Mouse (Mus musculus) liver, adult (tissue): ENCODE data around the gene Fbxl19.

Experiments
- GATA4 ChIP-seq: IDR thresholded peaks from 2 replicates; pipeline ENCODE4 v1.6.1; 2014; ENCODE audit warnings: mild to moderate bottlenecking, low read length; ENCODE audit not compliant: insufficient replicate concordance

Fbxl19 gene

GRCm38 (mm10) chr7:127752069-127752468, 7.7 kb downstream of the Fbxl19 start:
- no peak for TF ChIP-seq GATA4

DNA sequence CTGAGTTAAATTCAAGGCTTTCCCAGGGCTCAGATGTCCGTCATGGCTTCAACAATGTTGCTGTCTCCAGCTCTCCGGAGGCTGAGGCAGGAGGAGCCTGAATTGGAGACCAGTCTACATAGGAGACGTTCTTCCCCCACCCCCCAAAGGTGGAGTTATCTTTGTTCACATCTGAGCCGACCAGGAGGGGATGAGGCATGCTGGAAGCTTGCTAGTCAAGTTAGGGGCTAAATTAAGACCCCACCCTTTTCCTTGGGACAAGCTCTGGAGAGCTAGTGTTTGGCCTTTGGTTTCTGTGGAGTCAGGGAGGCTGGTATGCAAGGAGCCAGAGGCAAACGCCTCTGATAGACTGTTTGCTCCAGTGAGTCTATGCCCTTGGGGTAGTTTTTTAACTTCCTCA, 8.8 kb downstream of the Fbxl19 start:
- no peak for TF ChIP-seq GATA4

DNA sequence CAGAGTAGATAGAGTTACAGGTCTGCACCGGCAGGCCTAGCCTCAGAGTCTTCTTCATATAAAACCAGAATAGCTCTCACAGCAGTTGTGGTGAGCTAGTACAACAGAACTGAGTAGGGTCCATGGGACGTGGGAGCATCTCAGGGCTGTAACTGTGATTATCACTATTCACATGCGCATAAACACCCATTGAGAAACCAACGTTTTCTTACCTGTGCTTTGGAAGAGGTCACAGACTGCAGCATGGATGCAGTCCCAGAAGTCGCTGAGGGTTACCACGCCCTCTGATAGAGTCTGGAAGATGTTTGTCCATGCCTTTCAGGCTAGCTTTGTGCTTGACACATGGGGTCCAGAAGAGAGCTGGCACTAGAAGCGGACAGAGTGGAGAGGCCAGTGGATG, 9.4 kb downstream of the Fbxl19 start:
- TF ChIP-seq GATA4: no peak

GRCm38 (mm10) chr7:127759716-127760115, 15.4 kb downstream of the Fbxl19 start:
- TF ChIP-seq GATA4: no peak

GRCm38 (mm10) chr7:127760478-127760877, 16.1 kb downstream of the Fbxl19 start:
- no peak for TF ChIP-seq GATA4

DNA sequence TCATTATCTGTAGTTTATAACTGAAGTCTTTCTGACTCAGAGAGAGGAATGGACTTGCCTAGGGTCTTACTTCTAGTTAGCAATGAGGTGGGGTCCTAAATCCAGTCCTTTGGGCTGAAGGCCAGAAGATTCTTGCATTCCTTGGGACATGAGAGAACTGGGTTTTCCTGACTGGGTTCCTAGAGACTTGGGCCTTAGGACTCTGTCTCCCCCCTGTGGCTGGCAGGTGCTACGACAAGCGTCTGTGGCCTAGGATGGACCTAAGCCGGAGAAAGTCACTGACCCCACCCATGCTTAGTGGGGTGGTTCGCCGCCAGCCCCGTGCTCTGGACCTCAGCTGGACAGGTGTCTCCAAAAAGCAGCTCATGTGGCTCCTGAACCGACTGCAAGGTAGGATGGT, 16.7 kb downstream of the Fbxl19 start:
- TF ChIP-seq GATA4: no peak

- no peak for TF ChIP-seq GATA4
Observed at GRCm38 (mm10) chr7:127763642-127764041, 19.3 kb downstream of the Fbxl19 start.

DNA sequence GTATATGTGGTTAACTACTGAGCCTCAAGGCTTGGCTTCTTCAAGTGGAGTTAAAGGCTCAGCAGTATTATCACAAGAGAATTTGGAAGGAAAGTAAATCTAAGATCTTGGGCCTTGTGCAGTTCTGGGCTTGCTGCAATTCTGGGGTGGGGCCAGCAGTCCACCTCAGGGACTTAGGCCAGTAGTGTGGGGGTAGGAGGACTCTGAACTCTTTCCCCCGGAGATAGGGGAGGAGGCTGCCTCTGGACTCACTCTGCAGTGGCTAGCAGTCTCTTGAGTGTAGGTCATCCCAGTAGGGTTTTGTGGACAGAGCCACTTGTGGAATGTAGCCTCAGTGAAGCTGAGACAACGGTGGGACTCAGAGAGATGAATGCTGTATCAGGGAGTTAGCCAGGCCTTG, 21.4 kb downstream of the Fbxl19 start:
- no peak for TF ChIP-seq GATA4

DNA sequence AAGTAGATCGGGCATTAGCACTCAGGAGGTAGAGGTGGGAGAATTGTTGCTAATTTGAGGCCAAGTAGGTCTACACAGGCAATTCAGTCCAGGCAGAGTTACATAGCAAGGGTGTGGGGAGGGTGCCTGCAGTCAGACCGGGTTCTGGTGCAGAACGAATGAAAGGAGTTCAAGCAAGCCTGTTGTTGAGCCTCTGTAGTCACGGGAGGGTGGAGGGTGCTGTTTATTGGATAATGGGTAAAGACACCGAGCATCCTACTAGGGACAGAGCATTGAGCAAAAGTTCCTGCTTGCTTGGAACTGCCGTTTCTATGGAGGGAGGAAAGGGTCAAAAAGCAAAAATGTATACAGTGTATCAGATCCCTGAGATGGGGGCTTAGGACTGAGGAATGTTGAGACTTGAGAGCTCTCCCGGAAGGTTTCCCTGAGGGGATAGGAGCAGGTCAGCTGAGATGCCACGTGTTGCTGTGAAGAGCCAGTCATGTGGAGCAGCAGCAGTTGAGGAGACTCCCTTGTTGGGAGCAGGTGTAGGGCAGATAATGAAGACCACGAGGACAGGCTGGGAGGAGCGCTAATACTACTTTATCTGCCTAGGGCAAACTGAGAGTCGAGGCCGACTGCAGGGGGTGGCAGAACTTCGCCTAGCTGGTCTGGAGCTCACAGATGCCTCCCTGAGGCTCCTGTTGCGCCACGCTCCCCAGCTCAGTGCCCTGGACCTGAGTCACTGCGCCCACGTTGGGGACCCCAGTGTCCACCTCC, 22.7 kb downstream of the Fbxl19 start:
- no peak for TF ChIP-seq GATA4

DNA sequence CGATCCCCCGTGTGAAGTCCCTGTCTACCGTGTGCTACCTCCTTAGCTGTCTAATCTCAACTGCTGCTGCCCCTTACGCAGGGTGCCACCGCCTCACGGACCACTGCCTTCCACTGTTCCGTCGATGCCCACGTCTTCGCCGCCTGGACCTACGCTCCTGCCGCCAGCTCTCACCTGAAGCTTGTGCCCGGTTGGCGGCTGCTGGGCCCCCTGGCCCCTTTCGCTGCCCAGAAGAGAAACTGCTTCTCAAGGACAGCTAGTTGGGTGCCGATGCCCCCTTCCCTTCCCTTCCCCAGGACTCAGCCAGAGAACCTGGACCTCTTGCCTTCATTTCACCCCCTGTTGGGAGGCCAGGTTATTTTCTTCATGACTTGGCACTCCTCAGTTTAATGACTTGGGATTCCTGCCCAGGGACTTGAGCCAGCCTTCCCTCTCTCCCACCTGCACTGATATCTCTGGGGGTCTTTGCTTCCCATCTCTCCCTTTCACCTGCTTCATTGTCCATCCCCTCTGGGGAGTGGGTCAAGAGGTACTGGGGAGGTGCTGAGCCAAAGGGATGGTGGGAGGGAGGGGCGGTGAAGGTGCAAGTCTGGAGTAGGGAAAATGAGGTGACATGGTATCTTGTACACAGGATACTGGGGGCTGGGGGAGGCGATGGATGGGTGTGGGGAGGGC, 23.5 kb downstream of the Fbxl19 start:
- TF ChIP-seq GATA4: no peak

- TF ChIP-seq GATA4: no peak
Observed at GRCm38 (mm10) chr7:127768346-127768996, 24.1 kb downstream of the Fbxl19 start.

DNA sequence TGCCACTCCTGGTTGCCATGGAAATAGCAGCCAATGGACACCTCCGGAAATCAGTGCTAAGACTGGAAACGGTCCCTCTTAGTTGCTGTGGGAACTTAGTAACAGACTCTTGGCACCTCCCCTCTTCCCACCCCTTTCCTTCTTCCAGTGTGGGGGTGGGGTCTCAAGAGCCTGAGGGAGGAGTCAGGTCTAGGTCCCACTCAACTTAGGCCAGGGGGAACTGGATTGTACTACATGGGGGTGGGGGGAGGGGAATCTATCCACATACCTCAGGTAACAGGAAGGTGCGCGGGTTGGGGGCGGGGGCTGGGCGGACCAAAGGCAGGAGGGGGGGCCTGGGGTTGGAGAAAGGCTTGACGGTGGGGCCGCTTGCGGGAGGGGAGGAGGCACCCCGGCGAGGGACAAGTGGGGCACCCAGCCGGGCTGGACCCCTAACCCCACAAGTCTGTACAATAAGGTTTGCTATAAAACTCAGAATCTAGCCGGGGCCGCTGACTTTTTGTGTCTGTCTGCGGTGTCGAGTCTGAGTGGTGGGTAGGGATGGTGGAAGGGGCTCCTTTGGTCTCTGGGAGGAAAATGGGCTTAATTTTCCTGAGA, 24.8 kb downstream of the Fbxl19 start:
- no peak for TF ChIP-seq GATA4

DNA sequence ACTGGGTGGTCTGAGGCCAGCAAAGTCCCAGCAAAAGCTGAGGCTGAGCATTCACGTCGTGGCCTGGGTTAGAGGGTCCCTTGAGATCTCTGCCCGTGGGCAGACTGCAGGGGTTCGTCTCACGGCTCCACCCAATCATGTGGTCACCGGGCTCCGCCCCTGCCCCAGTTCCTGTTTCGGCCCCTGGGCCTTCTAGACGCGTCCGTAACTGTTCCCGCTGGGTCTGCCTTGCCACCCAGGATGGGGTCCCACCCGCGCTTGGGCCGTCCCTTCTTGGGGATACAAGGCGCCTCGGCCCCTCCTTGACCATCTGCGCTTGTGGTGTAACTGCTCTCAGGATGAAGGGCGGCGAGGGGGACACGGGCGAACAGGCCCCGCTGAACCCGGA, 25.3 kb downstream of the Fbxl19 start, which contains the start of gene Orai3:
Gene Orai3, plus strand, starts transcription at position 165 of the 388 bp plus-strand sequence.
- TF ChIP-seq GATA4: no peak

- TF ChIP-seq GATA4: no peak
Observed at GRCm38 (mm10) chr7:127770039-127770905, 25.9 kb downstream of the Fbxl19 start.

DNA sequence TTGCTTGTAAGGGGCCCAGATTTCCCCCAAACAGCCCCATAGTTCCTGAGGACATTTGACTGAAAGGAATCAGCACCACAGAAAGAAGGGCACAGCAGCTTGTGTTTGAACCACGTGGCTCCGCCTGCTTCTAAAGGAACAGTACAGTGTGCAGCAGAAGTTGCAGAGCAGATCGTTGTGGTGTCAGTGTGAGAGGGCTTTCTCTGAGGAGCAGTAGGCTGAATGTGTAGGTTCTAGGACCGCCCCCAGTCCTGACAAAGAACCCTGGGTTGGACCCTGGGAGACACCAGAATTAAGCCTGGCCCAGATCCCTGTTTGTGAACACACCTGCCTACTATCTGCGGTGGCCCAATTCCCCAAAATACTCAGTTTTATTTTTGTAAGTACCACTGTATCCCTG, 26.9 kb downstream of the Fbxl19 start:
- no peak for TF ChIP-seq GATA4
